Mouse (Mus musculus) ES-E14 (cell line): ENCODE results near the gene Mphosph10. TPM values are rescaled to one million over a fixed set of nuclear protein-coding genes. Genes with fewer than 3 reads are reported as not detected.

ENCODE experiments used
- DNase-seq: peaks from one replicate; pipeline ENCODE4 v3.0.0-alpha.2; 2013; ENCODE audit warnings: low read depth, low spot score
- H3K27ac ChIP-seq: 2 replicates; pipeline ENCODE4 v1.5.1; 2012; ENCODE audit warnings: low read depth, mild to moderate bottlenecking, low read length, moderate library complexity, mixed read lengths; ENCODE audit not compliant: poor library complexity, insufficient read depth, severe bottlenecking
- H3K36me3 ChIP-seq: 2 replicates; pipeline ENCODE4 v1.6.1; 2012; ENCODE audit warnings: mild to moderate bottlenecking, low read length, moderate library complexity, mixed read lengths; ENCODE audit not compliant: control insufficient read depth, poor library complexity, insufficient read depth, severe bottlenecking
- H3K4me1 ChIP-seq, 2 experiments: fragments of 150-350 bp in 1 of 2; sonication (generic) in 1 of 2; 2 replicates each; pipeline ENCODE4 v1.6.1; 2012; ENCODE audit warnings: low read length in 2 of 2, mild to moderate bottlenecking in 1 of 2, mixed read lengths in 1 of 2; ENCODE audit not compliant: control insufficient read depth in 2 of 2, insufficient read depth in 2 of 2, poor library complexity in 1 of 2
- H3K4me3 ChIP-seq, 2 experiments: fragments of 150-350 bp in 1 of 2; sonication (generic) in 1 of 2; 2 replicates each; pipeline ENCODE4 v1.5.1; 2012; ENCODE audit warnings: low read length in 2 of 2, low read depth in 1 of 2, mild to moderate bottlenecking in 1 of 2, mixed read lengths in 1 of 2; ENCODE audit not compliant: insufficient read depth in 1 of 2, poor library complexity in 1 of 2, severe bottlenecking in 1 of 2
- H3K9ac ChIP-seq: 2 replicates; pipeline ENCODE4 v1.6.1; 2012; ENCODE audit warnings: low read depth, mild to moderate bottlenecking, low read length, mixed read lengths; ENCODE audit not compliant: poor library complexity, insufficient read depth, severe bottlenecking
- H3K9me3 ChIP-seq: fragments of 150-350 bp; sonication (generic); 2 replicates; pipeline ENCODE4 v1.6.1; 2012; ENCODE audit warnings: low read depth, mild to moderate bottlenecking, low read length; ENCODE audit not compliant: control insufficient read depth, insufficient read depth
- CHD2 ChIP-seq: IDR thresholded peaks from 2 replicates; pipeline ENCODE4 v1.6.1; 2014; ENCODE audit warnings: mild to moderate bottlenecking, low read depth, low read length, inconsistent platforms
- HCFC1 ChIP-seq: IDR thresholded peaks from 2 replicates; pipeline ENCODE4 v1.6.1; 2012; ENCODE audit warnings: low read length, inconsistent platforms, borderline replicate concordance; ENCODE audit not compliant: insufficient read depth
- MAFK ChIP-seq: IDR thresholded peaks from 2 replicates; pipeline ENCODE4 v1.6.1; 2014; ENCODE audit warnings: mild to moderate bottlenecking, low read depth, low read length, inconsistent platforms; ENCODE audit not compliant: insufficient read depth
- ZC3H11A ChIP-seq: IDR thresholded peaks from 2 replicates; pipeline ENCODE4 v1.6.1; 2012; ENCODE audit warnings: low read depth, mild to moderate bottlenecking, inconsistent platforms, low read length, borderline replicate concordance
- ZNF384 ChIP-seq: IDR thresholded peaks from 2 replicates; pipeline ENCODE4 v1.6.1; 2012; ENCODE audit warnings: low read depth, low read length, inconsistent platforms
- in situ Hi-C, 2 experiments: fragments of 600-800 bp; cut with MboI; formaldehyde crosslinking; loops; one replicate each; pipeline ENCODE4 v1.15.1; 2025; ENCODE audit warnings: low sequenced_read_pairs in 2 of 2, inconsistent platforms in 1 of 2; ENCODE audit not compliant: unreplicated experiment in 2 of 2
- total RNA-seq: library from RNA; depleted of rRNA; stranded (reverse); fragments of 300-350 nt; gene quantifications from 2 replicates; pipeline ENCODE4 v1.2.3, GENCODE M21; 2012

Mphosph10 gene
- total RNA-seq, 1 experiment: 57.8 TPM

GRCm38 (mm10) chr7:64356661-64357060, 35.4 kb downstream of the Mphosph10 start:
- H3K27ac ChIP-seq: no peak overlapping the region
- no peak for TF ChIP-seq MAFK
- no peak for DNase-seq
- in situ Hi-C loops: no loop called here
- no peaks in the 10 kb centered on the region for H3K4me1 ChIP-seq
- H3K36me3 ChIP-seq: peaks cover 11% of the 10 kb centered on the region
- H3K9me3 ChIP-seq: no peaks in the 10 kb centered on the region
- no peak overlapping the region for H3K4me3 ChIP-seq
- no peak overlapping the region for H3K9ac ChIP-seq

GRCm38 (mm10) chr7:64354206-64354605, 37.9 kb downstream of the Mphosph10 start:
- in situ Hi-C loops: no loop called here
- Histone ChIP-seq H3K4me1 (no peaks in the 10 kb centered on the region), H3K27ac (no peak overlapping the region), H3K9me3 (no peaks in the 10 kb centered on the region), H3K36me3 (peaks cover 12% of the 10 kb centered on the region), H3K4me3 (no peak overlapping the region), H3K9ac (no peak overlapping the region)
- TF ChIP-seq HCFC1 (no peak), ZC3H11A (no peak), CHD2 (no peak), MAFK (no peak)
- DNase-seq: no peak

- Histone ChIP-seq H3K9ac (no peak overlapping the region), H3K27ac (no peak overlapping the region), H3K9me3 (no peaks in the 10 kb centered on the region), H3K4me1 (no peaks in the 10 kb centered on the region), H3K36me3 (peaks cover 14% of the 10 kb centered on the region), H3K4me3 (no peak overlapping the region)
- DNase-seq: no peak
- in situ Hi-C loops: no loop called here
- TF ChIP-seq HCFC1 (no peak), ZC3H11A (no peak), ZNF384 (no peak), MAFK (no peak), CHD2 (no peak)
Observed at GRCm38 (mm10) chr7:64351087-64351486, 41.0 kb downstream of the Mphosph10 start.

GRCm38 (mm10) chr7:64349147-64349861, 42.8 kb downstream of the Mphosph10 start:
- Histone ChIP-seq H3K4me1 (no peaks in the 10 kb centered on the region), H3K9ac (no peak overlapping the region), H3K36me3 (peaks cover 14% of the 10 kb centered on the region), H3K27ac (no peak overlapping the region), H3K9me3 (no peaks in the 10 kb centered on the region), H3K4me3 (no peak overlapping the region)
- DNase-seq: no peak
- in situ Hi-C loops: no loop called here
- TF ChIP-seq CHD2 (no peak), HCFC1 (no peak), MAFK (no peak), ZNF384 (no peak)

GRCm38 (mm10) chr7:64347813-64348212, 44.3 kb downstream of the Mphosph10 start:
- in situ Hi-C loops: no loop called here
- Histone ChIP-seq H3K9ac (no peak overlapping the region), H3K9me3 (no peaks in the 10 kb centered on the region), H3K36me3 (peaks cover 8% of the 10 kb centered on the region), H3K27ac (no peak overlapping the region), H3K4me3 (no peak overlapping the region), H3K4me1 (no peaks in the 10 kb centered on the region)
- DNase-seq: no peak
- TF ChIP-seq CHD2 (no peak), ZNF384 (no peak), HCFC1 (no peak), ZC3H11A (no peak), MAFK (no peak)
